Mouse (Mus musculus): Measurements from ENCODE around the gene 1700037C18Rik.

DNA sequence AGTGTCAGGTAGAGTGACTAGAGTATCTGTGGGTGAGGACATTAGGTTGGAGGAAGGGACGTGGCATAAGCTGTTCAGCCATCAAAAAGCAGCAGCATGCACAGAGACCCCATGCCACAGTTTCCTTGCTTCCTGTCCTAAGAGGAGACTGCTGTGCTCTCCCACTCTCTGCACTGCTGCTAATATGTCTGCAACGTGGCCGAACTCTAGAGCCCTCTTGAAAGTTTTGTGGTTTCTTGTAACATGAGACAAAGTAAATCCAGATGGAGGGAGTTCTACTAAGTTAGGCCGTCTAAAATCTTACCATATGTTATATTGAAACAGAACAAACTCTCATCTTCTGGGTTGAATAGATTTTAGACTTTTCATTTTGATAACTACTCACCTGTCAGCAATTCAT is 15.5 kb upstream of the 1700037C18Rik start:
- TF ChIP-seq POLR2A (IDR thresholded peaks at IDR 0.05; ENCODE audit: borderline replicate concordance, extremely low read depth, low read depth, low read length) (no peak), CTCF (IDR thresholded peaks at IDR 0.05; ENCODE audit: insufficient read depth, low read length) (no peak)

All from lung, adult 2 months (tissue).